In the genomic region with DNA sequence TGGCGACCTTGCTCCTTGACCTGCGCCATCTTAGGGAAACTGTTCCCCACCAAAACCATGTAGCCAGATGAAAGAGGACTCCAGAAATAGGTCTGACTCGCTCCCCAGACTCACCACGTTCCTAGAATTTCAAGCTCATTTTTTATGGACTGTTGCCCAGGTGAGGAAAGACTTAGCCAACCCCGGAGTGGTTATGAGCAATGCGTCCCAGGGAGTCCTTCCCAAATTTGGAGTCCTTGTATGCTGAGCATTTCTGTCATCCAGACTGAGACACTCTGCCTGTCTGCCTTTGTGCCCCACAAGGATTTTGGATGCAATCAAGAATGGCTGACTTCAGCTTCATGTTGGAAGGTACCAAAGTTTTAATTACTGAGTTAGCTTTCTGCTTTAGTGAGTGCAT, we compare ENCODE assay signal across 17 mouse cellular contexts. TPM values are rescaled to one million over a fixed set of nuclear protein-coding genes. Genes with fewer than 3 reads are reported as not detected.
A peak's percentile ranks its signal among the peaks of the same experiment; 100 is the strongest.
DNase-seq lines count a peak whose midpoint lies in the region; ATAC-seq and TF ChIP-seq lines count a peak whose summit lies in the region.
"Had no signal": no experiment of that assay in that cellular context is flagged by ENCODE, and none has a peak within 500 bp of the region (broad histone marks: within the 10 kb centered on the region; RNA-seq: fewer than 3 reads in every experiment).

No protein-coding gene starts in this region.

- H3K4me2 ChIP-seq in heart, embryonic 16.5 days (ENCODE audit: low read depth, low read length) = peak overlapping the region; percentile 9; the same call in 1 of the 2 replicates
- no peak overlapping the region for H3K4me2 ChIP-seq in midbrain, embryonic 13.5 days (replicated peaks)
- H3K4me2 ChIP-seq: embryonic facial prominence, embryonic 15.5 days; forebrain, embryonic 13.5 days; hindbrain, embryonic 12.5 days; kidney, embryonic 15.5 days; limb, embryonic 15.5 days had no signal

- no peak for TF ChIP-seq EP300 in heart, adult 2 months (IDR thresholded peaks at IDR 0.05; ENCODE audit: insufficient read depth, low read depth, low read length)

- H3K4me3 ChIP-seq in heart, embryonic 16.5 days (ENCODE audit: low read length) = no peak overlapping the region
- no peak overlapping the region for H3K4me3 ChIP-seq in heart, adult 2 months
- no peak overlapping the region for H3K4me3 ChIP-seq in midbrain, embryonic 10.5 days
- H3K4me3 ChIP-seq in midbrain, embryonic 13.5 days (replicated peaks) = no peak overlapping the region
- H3K4me3 ChIP-seq: embryonic facial prominence, embryonic 15.5 days; forebrain, embryonic 13.5 days; hindbrain, embryonic 12.5 days; kidney, embryonic 15.5 days; limb, embryonic 15.5 days had no signal

- peak; percentile 60 for ATAC-seq in heart, embryonic 16.5 days (replicated peaks; ENCODE audit: extremely low read depth, insufficient read depth, low FRiP score)
- no peak for ATAC-seq in midbrain, embryonic 13.5 days
- ATAC-seq: forebrain, embryonic 13.5 days; inflammation-experienced regulatory T-cells, adult 6 months; midbrain, embryonic 16.5 days had no signal

- no peak overlapping the region for H3K9ac ChIP-seq in heart, embryonic 16.5 days (ENCODE audit: low read length)
- no peak overlapping the region for H3K9ac ChIP-seq in heart, adult 2 months (ENCODE audit: low read depth, low read length)
- no peak overlapping the region for H3K9ac ChIP-seq in midbrain, embryonic 13.5 days (replicated peaks)
- H3K9ac ChIP-seq: embryonic facial prominence, embryonic 15.5 days; forebrain, embryonic 13.5 days; hindbrain, embryonic 12.5 days; kidney, embryonic 15.5 days; limb, embryonic 15.5 days had no signal

- 59% methylated on average over 6 of the region's 6 CpGs for WGBS in heart, embryonic 16.5 days
- 70% methylated on average over 6 of the region's 6 CpGs for WGBS in heart, adult 2 months
- WGBS in midbrain, embryonic 10.5 days = 88% methylated on average over 6 of the region's 6 CpGs
- 91% methylated on average over 6 of the region's 6 CpGs for WGBS in midbrain, embryonic 13.5 days

- H3K4me1 ChIP-seq in heart, embryonic 16.5 days (ENCODE audit: control insufficient read depth, insufficient read depth, low read length) = peaks cover 11% of the 10 kb centered on the region
- peaks cover 3% of the 10 kb centered on the region; the same call in 1 of the 2 replicates for H3K4me1 ChIP-seq in heart, adult 2 months (ENCODE audit: control insufficient read depth, insufficient read depth, low read length)
- peaks cover 6% of the 10 kb centered on the region; the same call in 1 of the 2 replicates for H3K4me1 ChIP-seq in midbrain, embryonic 10.5 days
- H3K4me1 ChIP-seq in midbrain, embryonic 13.5 days (replicated peaks) = peaks cover 3% of the 10 kb centered on the region; the same call in 1 of the 2 replicates
- H3K4me1 ChIP-seq: hindbrain, embryonic 12.5 days; kidney, embryonic 15.5 days; limb, embryonic 15.5 days had no signal

- TF ChIP-seq CTCF in heart, adult 2 months (IDR thresholded peaks at IDR 0.05) = no peak

- H3K36me3 ChIP-seq in heart, embryonic 16.5 days (ENCODE audit: control insufficient read depth, insufficient read depth) = no peaks in the 10 kb centered on the region
- H3K36me3 ChIP-seq in heart, adult 2 months (ENCODE audit: control insufficient read depth, insufficient read depth, low read length) = no peaks in the 10 kb centered on the region
- H3K36me3 ChIP-seq in midbrain, embryonic 10.5 days = no peaks in the 10 kb centered on the region
- H3K36me3 ChIP-seq in midbrain, embryonic 13.5 days = no peaks in the 10 kb centered on the region
- H3K36me3 ChIP-seq: embryonic facial prominence, embryonic 15.5 days; hindbrain, embryonic 12.5 days; kidney, embryonic 15.5 days; limb, embryonic 15.5 days had no signal

- peak overlapping the region; percentile 63 for H3K27ac ChIP-seq in heart, embryonic 16.5 days (ENCODE audit: low read length)
- no peak overlapping the region for H3K27ac ChIP-seq in heart, adult 2 months
- no peak overlapping the region for H3K27ac ChIP-seq in midbrain, embryonic 10.5 days (replicated peaks)
- no peak overlapping the region for H3K27ac ChIP-seq in midbrain, embryonic 13.5 days
- H3K27ac ChIP-seq: forebrain, embryonic 13.5 days; hindbrain, embryonic 12.5 days; kidney, embryonic 15.5 days; limb, embryonic 15.5 days had no signal

- H3K27me3 ChIP-seq in heart, embryonic 16.5 days (ENCODE audit: control insufficient read depth, insufficient read depth, low read length) = no peaks in the 10 kb centered on the region
- H3K27me3 ChIP-seq in heart, adult 2 months (ENCODE audit: control insufficient read depth, insufficient read depth, low read length) = no peaks in the 10 kb centered on the region
- H3K27me3 ChIP-seq in midbrain, embryonic 10.5 days (ENCODE audit: low read depth, poor library complexity, severe bottlenecking) = no peaks in the 10 kb centered on the region
- no peaks in the 10 kb centered on the region for H3K27me3 ChIP-seq in midbrain, embryonic 13.5 days
- H3K27me3 ChIP-seq: embryonic facial prominence, embryonic 15.5 days; forebrain, embryonic 13.5 days; hindbrain, embryonic 12.5 days; kidney, embryonic 15.5 days; limb, embryonic 15.5 days had no signal

- no peaks in the 10 kb centered on the region for H3K79me2 ChIP-seq in heart, adult 2 months (replicated peaks; ENCODE audit: control insufficient read depth, insufficient read depth, low read length)

- peak; percentile 5 for DNase-seq in cerebellum, adult 8-10 months
- no peak for DNase-seq in cerebellum, adult 11 months
- DNase-seq in heart, adult 2 months = no peak
- DNase-seq in brain, adult 2 months (ENCODE audit: low read depth, low spot score) = peak; percentile 43
- peak; percentile 45 for DNase-seq in lung, postnatal 25 days (ENCODE audit: low spot score)
- DNase-seq in midbrain, embryonic 10.5 days (ENCODE audit: low spot score) = no peak
- DNase-seq: B cell, adult 2 months; cerebellum, adult 18-20 months had no signal

- intact Hi-C loops in heart, adult 2 months (cut with DNase I) = no loop called here

- H3K9me3 ChIP-seq in heart, embryonic 16.5 days (replicated peaks; ENCODE audit: control insufficient read depth, low read length) = no peaks in the 10 kb centered on the region
- H3K9me3 ChIP-seq in midbrain, embryonic 10.5 days (replicated peaks) = no peaks in the 10 kb centered on the region
- H3K9me3 ChIP-seq in midbrain, embryonic 13.5 days = no peaks in the 10 kb centered on the region
- H3K9me3 ChIP-seq: embryonic facial prominence, embryonic 15.5 days; forebrain, embryonic 13.5 days; hindbrain, embryonic 12.5 days; kidney, embryonic 15.5 days; limb, embryonic 15.5 days had no signal

- no peak for TF ChIP-seq POLR2A in heart, adult 2 months (IDR thresholded peaks at IDR 0.05; ENCODE audit: insufficient read depth, low read depth, low read length)

RNA-seq across cellular contexts. Expression of a gene that starts 19.8 kb away (rescaled TPM):
- polyA plus RNA-seq in heart, embryonic 16.5 days (2015; fragmentation: Nextera tagmentation; extraction: Ambion mirVana) = 6.3 and 7.2 TPM in 2 replicates
- 10 to 100 TPM; 14.0 to 16.5 TPM for total RNA-seq in heart, adult 2 months (2021)
- polyA plus RNA-seq in heart, adult 2 months (2012; rRNA removed) = 4.1 and 5.8 TPM in 2 replicates
- polyA plus RNA-seq in midbrain, embryonic 10.5 days (2016; fragmentation: Nextera tagmentation; extraction: Ambion mirVana) = 19.4 and 29.7 TPM in 2 replicates
- polyA plus RNA-seq in midbrain, embryonic 13.5 days (2015; fragmentation: Nextera tagmentation; extraction: Ambion mirVana) = 39.2 and 39.4 TPM in 2 replicates

Comparison
In these comparisons a context has a peak if more than half of its experiments do, and no peak if none do; other contexts are left out.
1. DNase-seq: peak in cerebellum, adult 8-10 months (single experiment), brain, adult 2 months (single experiment) and lung, postnatal 25 days (single experiment); none in cerebellum, adult 11 months (single experiment), heart, adult 2 months (0 of 2) and midbrain, embryonic 10.5 days (single experiment).